Mouse (Mus musculus) frontal cortex, postnatal 25 days (tissue): Measurements from ENCODE around the gene Olfr237-ps1.
"Not testable (repeated sequence)": the region's sequence is repeated elsewhere in the genome, so short reads cannot be mapped to it uniquely, and the experiment has no call there.

Experiments
- DNase-seq, 2 experiments: peaks; one replicate each; pipeline ENCODE4 v3.0.0; 2022; ENCODE audit warnings: low spot score in 2 of 2

Olfr237-ps1 gene

GRCm38 (mm10) chr6:43146267-43146666 is at the start of gene Olfr237-ps1:
Gene Olfr237-ps1 (plus strand): TSS chr6:43146567.
- not testable (repeated sequence) for DNase-seq

- not testable (repeated sequence) for DNase-seq
Measured at GRCm38 (mm10) chr6:43106069-43106468, 40.3 kb upstream of the Olfr237-ps1 start, which contains the start of gene Olfr441. Gene Olfr441 (plus strand): TSS chr6:43106369.

DNA sequence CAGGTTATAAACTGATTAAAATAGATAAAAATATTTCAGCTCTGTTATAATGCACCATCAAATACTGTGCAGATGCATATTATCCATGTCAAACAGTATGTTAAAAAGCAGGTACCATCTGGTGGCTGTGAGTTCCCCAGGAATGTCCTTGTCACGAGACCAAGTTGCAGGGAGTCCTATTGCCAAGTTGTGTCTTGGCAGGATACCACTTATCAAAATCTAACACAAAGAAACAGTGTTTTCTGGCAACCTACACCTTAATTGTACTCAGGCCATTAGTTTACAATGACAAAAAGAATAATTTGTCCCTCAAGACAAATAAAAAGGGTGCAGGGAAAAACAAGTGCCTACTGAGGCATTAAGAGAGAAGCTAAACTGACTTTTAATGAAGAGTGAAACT is 13.1 kb downstream of the Olfr237-ps1 start:
- no peak for DNase-seq

- DNase-seq, result no peak
Measured at GRCm38 (mm10) chr6:43162982-43163381, 16.6 kb downstream of the Olfr237-ps1 start, which contains the start of gene Olfr437. Gene Olfr437 (plus strand): TSS chr6:43163282.

DNA sequence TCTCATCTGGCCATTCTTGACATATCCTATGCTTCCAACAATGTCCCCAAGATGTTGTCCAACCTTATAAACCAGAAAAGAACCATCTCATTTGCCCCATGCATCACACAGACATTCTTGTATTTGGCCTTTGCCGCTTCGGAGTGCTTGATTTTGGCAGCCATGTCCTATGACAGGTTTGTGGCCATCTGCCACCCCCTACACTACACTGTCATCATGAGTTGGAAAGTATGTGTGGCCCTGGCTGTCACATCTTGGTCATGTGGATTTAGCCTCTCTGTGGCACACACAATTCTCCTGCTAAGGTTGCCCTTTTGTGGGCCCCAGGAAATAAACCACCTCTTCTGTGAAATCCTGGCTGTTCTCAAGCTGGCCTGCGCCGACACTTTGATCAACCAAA is 20.9 kb downstream of the Olfr237-ps1 start:
- no peak for DNase-seq

- DNase-seq, result no peak
Measured at GRCm38 (mm10) chr6:43171840-43172239, 25.5 kb downstream of the Olfr237-ps1 start, which contains the start of gene Olfr13. Gene Olfr13 (plus strand): TSS chr6:43172140.

DNA sequence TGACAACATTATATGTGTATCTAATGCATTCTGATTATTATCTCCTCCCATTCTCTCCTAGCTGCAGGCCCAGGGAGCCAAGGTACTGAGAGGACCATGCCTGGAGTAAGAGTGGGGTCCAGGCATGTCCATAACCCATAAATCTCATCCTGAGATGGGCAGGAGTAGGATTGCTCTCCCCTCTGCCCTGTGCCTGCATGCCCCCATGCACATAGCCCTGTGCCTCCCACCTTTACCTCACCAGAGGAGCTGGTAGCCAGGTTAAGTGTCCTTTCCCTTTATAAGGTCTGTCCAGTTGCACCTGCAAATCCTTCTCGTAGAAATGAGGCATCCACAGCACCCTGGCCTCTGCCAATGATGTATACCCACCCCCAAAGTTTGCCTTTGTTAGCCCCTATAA is 31.8 kb downstream of the Olfr237-ps1 start:
- no peak for DNase-seq

GRCm38 (mm10) chr6:43178584-43179501 is 32.5 kb downstream of the Olfr237-ps1 start:
- no peak for DNase-seq

GRCm38 (mm10) chr6:43190986-43191385 is 44.6 kb downstream of the Olfr237-ps1 start:
- no peak for DNase-seq

DNA sequence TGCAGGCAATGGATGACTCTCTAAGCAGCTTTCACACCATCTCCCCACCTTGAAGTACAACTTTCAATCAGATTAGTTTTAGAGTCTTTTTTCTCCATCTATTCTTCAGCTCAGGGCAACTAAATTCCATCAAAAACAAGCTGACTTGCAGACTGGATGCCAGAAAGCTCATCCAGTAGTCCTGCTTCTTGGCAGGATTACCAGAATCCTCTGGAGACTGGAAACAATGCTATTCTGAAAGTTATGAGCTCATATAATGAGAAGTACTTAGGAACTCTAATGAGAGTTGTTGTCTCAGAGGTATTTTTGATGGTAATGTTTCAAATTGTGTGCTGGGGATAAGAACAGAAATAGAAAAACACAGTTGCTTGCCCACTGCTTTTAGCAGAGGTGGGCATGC is 50.4 kb downstream of the Olfr237-ps1 start, which contains the start of gene Olfr435:
Gene Olfr435, plus strand, starts transcription at position 366 of the 400 bp plus-strand sequence.
- no peak for DNase-seq

DNA sequence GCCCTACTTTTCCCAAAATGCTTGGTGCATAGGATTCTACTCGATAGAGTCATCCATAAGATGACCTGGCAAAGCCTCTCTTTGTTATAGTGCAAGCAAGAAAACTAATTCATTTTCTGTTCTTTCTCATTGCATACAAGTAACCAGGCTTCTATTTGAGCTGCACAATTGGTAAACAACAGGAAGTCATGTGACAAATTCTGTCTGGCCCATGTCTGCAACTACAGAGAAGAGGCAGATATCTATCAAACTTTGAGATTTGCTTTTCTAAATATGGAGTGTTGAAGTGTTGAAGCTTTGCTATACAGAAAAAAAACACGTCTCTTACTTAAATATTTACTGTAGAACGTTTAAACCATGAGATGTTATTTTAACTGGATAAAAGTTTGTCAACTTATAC is 51.7 kb downstream of the Olfr237-ps1 start:
- DNase-seq, result no peak

DNA sequence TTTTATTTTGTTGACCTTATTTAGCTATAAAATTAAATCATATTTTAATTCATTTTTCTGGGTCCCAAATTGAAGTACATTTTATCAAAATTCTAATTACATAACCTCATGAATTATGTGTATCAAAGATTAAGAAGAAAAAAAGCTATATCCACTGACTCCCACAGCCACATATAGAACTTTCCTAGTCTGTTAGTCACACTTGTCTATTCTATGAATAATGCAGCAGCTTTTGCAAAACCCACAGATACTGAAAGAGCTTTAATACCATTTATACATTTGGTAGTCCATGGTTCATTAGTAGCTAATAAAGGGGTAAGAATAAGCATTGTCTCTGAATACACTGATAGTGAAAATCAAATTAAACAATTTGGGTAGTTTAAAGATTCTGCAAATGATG is 56.4 kb downstream of the Olfr237-ps1 start:
- no peak for DNase-seq

DNA sequence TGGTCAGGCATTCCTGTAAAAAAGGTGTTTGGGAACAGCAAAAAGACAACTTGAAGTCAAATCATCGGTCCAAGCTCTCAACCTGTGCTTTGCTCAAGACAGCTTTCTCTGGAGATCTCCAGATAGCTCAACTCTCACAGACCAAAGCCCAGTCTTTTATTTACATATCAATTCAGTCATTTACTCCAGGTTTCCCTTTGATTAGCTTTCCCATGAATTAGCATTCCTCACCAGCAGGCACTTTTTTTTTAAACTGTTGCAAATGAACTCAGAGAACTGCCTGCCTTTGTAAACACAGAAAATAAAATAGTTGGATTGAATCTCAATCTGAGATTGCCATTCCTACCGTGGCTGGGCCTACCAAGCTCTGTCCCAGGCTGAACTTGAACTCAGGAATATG is 59.0 kb downstream of the Olfr237-ps1 start:
- no peak for DNase-seq
